Mouse (Mus musculus): Measurements from ENCODE around the gene Mss51. TPM values are rescaled to one million over a fixed set of nuclear protein-coding genes. Genes with fewer than 3 reads are reported as not detected.

The Mss51 gene
- polyA plus RNA-seq (2015; fragmentation: Nextera tagmentation; extraction: Ambion mirVana) = 0.55 TPM in 2 replicates

DNA sequence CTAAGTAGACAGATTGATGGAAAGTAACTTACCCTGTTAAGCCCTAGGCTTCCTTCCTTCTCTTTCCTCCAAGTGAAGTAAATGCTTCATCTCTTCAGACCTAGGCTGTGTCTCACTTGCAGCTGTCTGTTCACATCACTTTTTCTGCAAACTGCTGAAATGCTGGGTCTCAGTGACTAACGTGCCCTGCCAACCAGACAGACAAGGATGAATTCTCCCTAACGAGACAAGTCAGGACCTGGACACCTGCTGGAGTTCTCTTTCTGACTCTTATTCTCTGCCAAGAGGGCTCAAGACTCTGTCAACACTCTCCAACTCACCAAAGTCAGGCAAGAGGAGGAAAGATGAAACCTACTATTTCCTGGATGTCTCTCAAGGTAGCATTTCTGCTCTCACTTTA is at the start of gene Mss51:
Gene Mss51 (minus strand): TSS at position 299 of the 400 bp plus-strand sequence.
- H3K27ac ChIP-seq (ENCODE audit: low read length) = no peak within 1 kb of the TSS
- ATAC-seq (ENCODE audit: low FRiP score, low TSS enrichment) = no peak
- no peak within 1 kb of the TSS for H3K9ac ChIP-seq (replicated peaks; ENCODE audit: low read length)
- no peaks in the 10 kb centered on the region for H3K9me3 ChIP-seq (ENCODE audit: low read length)
- WGBS = 71% methylated on average over 2 of the region's 2 CpGs
- H3K36me3 ChIP-seq (ENCODE audit: insufficient read depth, low read length) = peaks cover 18% of the 10 kb centered on the region
- H3K4me3 ChIP-seq (ENCODE audit: low read length) = no peak within 1 kb of the TSS
- no peaks in the 10 kb centered on the region for H3K4me1 ChIP-seq (ENCODE audit: insufficient read depth, low read length)
- H3K27me3 ChIP-seq (ENCODE audit: insufficient read depth, low read length) = no peaks in the 10 kb centered on the region
- H3K4me2 ChIP-seq (replicated peaks; ENCODE audit: low read depth, low read length) = no peak within 1 kb of the TSS

DNA sequence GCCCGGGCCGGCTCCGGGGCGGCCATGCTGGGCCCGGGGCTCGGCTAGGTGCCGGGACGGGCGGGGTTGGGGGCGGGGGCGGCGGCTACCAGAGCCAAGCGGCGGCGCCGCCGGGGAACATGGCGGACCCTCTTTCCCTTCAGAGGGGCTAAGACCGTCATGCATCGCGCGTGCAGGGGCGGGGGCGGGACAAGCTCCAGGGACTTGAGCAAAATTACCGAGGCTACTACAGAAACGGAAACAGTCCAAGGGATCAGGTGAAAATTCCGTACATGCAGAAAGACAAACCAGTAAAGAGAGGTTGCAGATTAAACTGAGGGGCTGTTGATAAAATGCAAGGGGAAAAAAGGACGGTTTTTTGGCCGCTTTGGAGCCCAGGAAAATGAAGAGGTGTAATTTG is 49.7 kb upstream of the Mss51 start, which contains the start of gene Ppp3cb:
Gene Ppp3cb (minus strand): TSS at position 159 of the 400 bp plus-strand sequence.
- ATAC-seq (ENCODE audit: low FRiP score, low TSS enrichment) = peak; percentile 92
- Histone ChIP-seq H3K9ac (replicated peaks; ENCODE audit: low read length) (peak within 1 kb of the TSS; percentile 98), H3K27me3 (ENCODE audit: insufficient read depth, low read length) (no peaks in the 10 kb centered on the region), H3K4me1 (ENCODE audit: insufficient read depth, low read length) (peaks cover 14% of the 10 kb centered on the region), H3K27ac (ENCODE audit: low read length) (peak within 1 kb of the TSS; percentile 99), H3K4me2 (replicated peaks; ENCODE audit: low read depth, low read length) (peak within 1 kb of the TSS; percentile 53), H3K36me3 (ENCODE audit: insufficient read depth, low read length) (peaks cover 14% of the 10 kb centered on the region), H3K4me3 (ENCODE audit: low read length) (peak within 1 kb of the TSS; percentile 89), H3K9me3 (ENCODE audit: low read length) (no peaks in the 10 kb centered on the region)
- WGBS = under 1% methylated on average over 19 of the region's 29 CpGs

DNA sequence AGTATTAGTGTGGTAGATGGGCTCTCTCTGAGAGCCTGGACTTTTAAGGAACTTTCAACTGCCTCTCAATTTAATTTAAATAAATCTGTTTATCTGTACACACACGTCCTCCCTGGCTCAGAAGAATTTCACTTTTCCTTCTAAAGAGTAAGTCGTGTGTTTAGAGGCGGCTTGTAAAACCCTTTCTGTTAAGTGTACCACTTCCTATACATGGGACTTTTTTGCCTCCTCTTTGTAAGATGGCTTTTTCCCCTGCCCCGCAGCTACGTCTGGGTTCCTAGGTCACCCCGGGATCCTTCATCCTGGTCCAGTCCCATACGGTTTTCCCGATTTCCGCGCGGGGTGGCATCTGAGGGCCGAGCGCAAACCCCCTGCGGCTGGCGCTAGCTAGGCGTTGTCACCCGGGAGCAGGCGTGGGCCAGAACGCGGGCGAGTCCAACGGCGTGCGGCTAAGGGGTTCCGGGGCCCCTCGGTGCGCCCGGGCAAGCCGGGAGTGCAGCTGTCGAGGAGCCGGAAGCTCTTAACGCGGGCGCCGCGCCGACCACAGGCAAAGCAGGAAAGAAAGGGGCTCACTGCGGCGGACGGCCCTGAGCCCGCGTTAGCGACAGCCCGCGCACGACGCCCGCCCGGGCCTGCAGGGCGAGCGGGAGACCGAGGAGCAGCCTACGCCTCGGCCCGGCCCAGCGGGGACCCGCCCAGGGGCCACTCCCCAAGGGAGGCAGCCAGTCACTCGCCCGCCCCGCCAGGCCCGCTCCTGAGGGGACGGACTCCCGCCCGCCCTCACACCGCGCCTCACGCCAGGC is 49.0 kb upstream of the Mss51 start:
- Histone ChIP-seq H3K4me2 (replicated peaks; ENCODE audit: low read depth, low read length) (peak overlapping the region; percentile 53), H3K36me3 (ENCODE audit: insufficient read depth, low read length) (peaks cover 14% of the 10 kb centered on the region), H3K27ac (ENCODE audit: low read length) (peak overlapping the region; percentile 99), H3K4me3 (ENCODE audit: low read length) (peak overlapping the region; percentile 89), H3K9me3 (ENCODE audit: low read length) (no peaks in the 10 kb centered on the region), H3K27me3 (ENCODE audit: insufficient read depth, low read length) (no peaks in the 10 kb centered on the region), H3K9ac (replicated peaks; ENCODE audit: low read length) (peak overlapping the region; percentile 98), H3K4me1 (ENCODE audit: insufficient read depth, low read length) (peaks cover 14% of the 10 kb centered on the region)
- WGBS = under 1% methylated on average over 60 of the region's 67 CpGs
- peak; percentile 100 for ATAC-seq (ENCODE audit: low FRiP score, low TSS enrichment)

GRCm38 (mm10) chr14:20544467-20545411 is 48.0 kb upstream of the Mss51 start:
- Histone ChIP-seq H3K9ac (replicated peaks; ENCODE audit: low read length) (0 out of 2 replicates have a peak overlapping the region, but pooled peaks have one; percentile 46), H3K4me1 (ENCODE audit: insufficient read depth, low read length) (peaks cover 14% of the 10 kb centered on the region), H3K36me3 (ENCODE audit: insufficient read depth, low read length) (peaks cover 8% of the 10 kb centered on the region), H3K27ac (ENCODE audit: low read length) (no peak overlapping the region), H3K27me3 (ENCODE audit: insufficient read depth, low read length) (no peaks in the 10 kb centered on the region), H3K9me3 (ENCODE audit: low read length) (no peaks in the 10 kb centered on the region), H3K4me3 (ENCODE audit: low read length) (peak overlapping the region; percentile 89), H3K4me2 (replicated peaks; ENCODE audit: low read depth, low read length) (peak overlapping the region; percentile 53)
- 74% methylated on average over 7 of the region's 7 CpGs for WGBS
- ATAC-seq (ENCODE audit: low FRiP score, low TSS enrichment) = no peak

- Histone ChIP-seq H3K36me3 (ENCODE audit: insufficient read depth, low read length) (peaks cover 3% of the 10 kb centered on the region; the same call in 1 of the 2 replicates), H3K27ac (ENCODE audit: low read length) (no peak overlapping the region), H3K9me3 (ENCODE audit: low read length) (no peaks in the 10 kb centered on the region), H3K4me1 (ENCODE audit: insufficient read depth, low read length) (no peaks in the 10 kb centered on the region), H3K4me2 (replicated peaks; ENCODE audit: low read depth, low read length) (no peak overlapping the region), H3K9ac (replicated peaks; ENCODE audit: low read length) (no peak overlapping the region), H3K27me3 (ENCODE audit: insufficient read depth, low read length) (no peaks in the 10 kb centered on the region), H3K4me3 (ENCODE audit: low read length) (no peak overlapping the region)
- ATAC-seq (ENCODE audit: low FRiP score, low TSS enrichment) = no peak
- 91% methylated on average over 4 of the region's 4 CpGs for WGBS
Measured at GRCm38 (mm10) chr14:20529643-20530042, 32.9 kb upstream of the Mss51 start.

- no peaks in the 10 kb centered on the region for H3K9me3 ChIP-seq (ENCODE audit: low read length)
- H3K36me3 ChIP-seq (ENCODE audit: insufficient read depth, low read length) = peaks cover 15% of the 10 kb centered on the region
- 91% methylated on average over 2 of the region's 2 CpGs for WGBS
Measured at GRCm38 (mm10) chr14:20520179-20520578, 23.5 kb upstream of the Mss51 start.

DNA sequence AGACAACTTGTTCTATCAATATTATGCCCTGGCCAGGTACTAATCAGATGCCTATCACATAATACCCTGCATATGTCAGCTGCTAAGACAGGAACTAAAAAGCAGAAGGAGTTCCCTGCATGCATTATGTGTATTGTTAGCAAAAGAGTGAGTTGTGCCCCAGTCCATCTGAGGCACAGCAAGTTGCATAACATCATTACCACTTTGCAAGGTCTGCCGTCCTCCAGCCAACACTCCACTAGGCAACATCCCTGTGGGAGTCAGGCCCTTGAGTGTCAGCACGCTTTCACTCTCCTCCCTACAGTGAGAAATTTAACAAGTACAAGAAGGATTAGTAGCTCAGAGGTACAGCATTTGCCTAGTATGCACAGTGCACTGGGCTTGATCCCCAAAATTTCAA is 11.7 kb upstream of the Mss51 start:
- Histone ChIP-seq H3K27me3 (ENCODE audit: insufficient read depth, low read length) (no peaks in the 10 kb centered on the region), H3K4me2 (replicated peaks; ENCODE audit: low read depth, low read length) (no peak overlapping the region), H3K27ac (ENCODE audit: low read length) (no peak overlapping the region), H3K9me3 (ENCODE audit: low read length) (no peaks in the 10 kb centered on the region), H3K4me1 (ENCODE audit: insufficient read depth, low read length) (no peaks in the 10 kb centered on the region), H3K9ac (replicated peaks; ENCODE audit: low read length) (no peak overlapping the region), H3K36me3 (ENCODE audit: insufficient read depth, low read length) (peaks cover 8% of the 10 kb centered on the region), H3K4me3 (ENCODE audit: low read length) (no peak overlapping the region)
- ATAC-seq (ENCODE audit: low FRiP score, low TSS enrichment) = no peak
- WGBS = 84% methylated on average over 2 of the region's 2 CpGs

More at GRCm38 (mm10) chr14:20520179-20520578, 23.5 kb upstream of the Mss51 start:
- H3K27ac ChIP-seq (ENCODE audit: low read length) = no peak overlapping the region
- H3K4me1 ChIP-seq (ENCODE audit: insufficient read depth, low read length) = no peaks in the 10 kb centered on the region
- H3K4me2 ChIP-seq (replicated peaks; ENCODE audit: low read depth, low read length) = no peak overlapping the region
- ATAC-seq (ENCODE audit: low FRiP score, low TSS enrichment) = no peak
- no peak overlapping the region for H3K4me3 ChIP-seq (ENCODE audit: low read length)
- H3K9ac ChIP-seq (replicated peaks; ENCODE audit: low read length) = no peak overlapping the region
- no peaks in the 10 kb centered on the region for H3K27me3 ChIP-seq (ENCODE audit: insufficient read depth, low read length)

- no peak overlapping the region for H3K4me3 ChIP-seq (ENCODE audit: low read length)
- H3K36me3 ChIP-seq (ENCODE audit: insufficient read depth, low read length) = peaks cover 9% of the 10 kb centered on the region
- no peak for ATAC-seq (ENCODE audit: low FRiP score, low TSS enrichment)
- H3K27me3 ChIP-seq (ENCODE audit: insufficient read depth, low read length) = no peaks in the 10 kb centered on the region
- no peaks in the 10 kb centered on the region for H3K4me1 ChIP-seq (ENCODE audit: insufficient read depth, low read length)
- no peak overlapping the region for H3K4me2 ChIP-seq (replicated peaks; ENCODE audit: low read depth, low read length)
- H3K9ac ChIP-seq (replicated peaks; ENCODE audit: low read length) = no peak overlapping the region
- H3K9me3 ChIP-seq (ENCODE audit: low read length) = no peaks in the 10 kb centered on the region
- H3K27ac ChIP-seq (ENCODE audit: low read length) = no peak overlapping the region
- WGBS = 94% methylated on average over 10 of the region's 10 CpGs
Measured at GRCm38 (mm10) chr14:20502966-20503365, 6.3 kb upstream of the Mss51 start.

- no peaks in the 10 kb centered on the region for H3K4me1 ChIP-seq (ENCODE audit: insufficient read depth, low read length)
- H3K4me3 ChIP-seq (ENCODE audit: low read length) = no peak overlapping the region
- no peaks in the 10 kb centered on the region for H3K9me3 ChIP-seq (ENCODE audit: low read length)
- no peak overlapping the region for H3K4me2 ChIP-seq (replicated peaks; ENCODE audit: low read depth, low read length)
- no peak for ATAC-seq (ENCODE audit: low FRiP score, low TSS enrichment)
- H3K27me3 ChIP-seq (ENCODE audit: insufficient read depth, low read length) = no peaks in the 10 kb centered on the region
- no peak overlapping the region for H3K27ac ChIP-seq (ENCODE audit: low read length)
- 95% methylated on average over 3 of the region's 3 CpGs for WGBS
- H3K9ac ChIP-seq (replicated peaks; ENCODE audit: low read length) = no peak overlapping the region
- H3K36me3 ChIP-seq (ENCODE audit: insufficient read depth, low read length) = peaks cover 15% of the 10 kb centered on the region
Measured at GRCm38 (mm10) chr14:20499982-20500381, 3.3 kb upstream of the Mss51 start.

Data from kidney, embryonic 16.5 days (tissue).